Mouse (Mus musculus): ENCODE results near the gene Sephs2. TPM values are rescaled to one million over a fixed set of nuclear protein-coding genes. Genes with fewer than 3 reads are reported as not detected.

Gene Sephs2
- 23.0 TPM for total RNA-seq (2023)

DNA sequence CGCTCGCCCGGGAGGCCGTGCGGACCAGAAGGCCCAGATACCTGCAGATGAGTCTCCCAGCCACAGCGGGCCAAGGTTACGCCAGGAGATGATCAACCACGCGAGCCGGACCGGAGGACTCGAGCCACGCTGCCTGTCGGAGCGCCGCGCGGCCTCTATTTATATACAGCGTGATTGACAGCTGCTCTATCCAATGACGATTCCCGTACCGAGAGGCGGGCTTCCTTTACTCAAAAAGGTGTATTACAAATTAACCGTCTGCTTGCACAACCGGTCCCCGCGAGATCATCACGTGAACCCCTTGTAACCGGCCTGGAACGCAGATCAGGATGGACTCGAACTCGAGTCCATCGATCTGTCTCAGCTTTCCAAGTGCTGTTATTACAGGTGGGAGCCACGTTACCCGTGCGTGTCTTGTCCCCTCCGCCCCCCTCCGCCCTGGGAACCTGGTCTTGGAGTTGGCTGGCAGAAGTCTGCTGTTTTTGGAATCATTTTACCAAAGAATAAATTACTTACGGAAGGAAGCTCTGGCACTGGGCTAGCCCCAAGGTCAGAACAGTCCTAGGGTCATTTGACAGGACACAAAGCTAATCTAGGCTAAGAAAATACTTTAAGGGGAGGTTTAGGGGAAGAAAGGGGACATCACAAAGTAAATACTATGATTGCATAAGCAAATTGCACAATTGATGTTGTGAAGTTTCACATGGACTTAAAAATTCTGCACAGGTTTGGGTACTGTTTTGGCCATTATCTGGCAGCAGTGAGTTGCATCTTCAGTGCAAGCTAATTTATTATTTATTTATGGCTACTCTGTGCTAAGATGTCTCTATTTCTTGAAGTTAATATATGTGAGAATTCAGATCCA lies at the start of gene Sephs2:
Gene Sephs2 (minus strand): TSS at position 131 of the 865 bp plus-strand sequence.

DNA sequence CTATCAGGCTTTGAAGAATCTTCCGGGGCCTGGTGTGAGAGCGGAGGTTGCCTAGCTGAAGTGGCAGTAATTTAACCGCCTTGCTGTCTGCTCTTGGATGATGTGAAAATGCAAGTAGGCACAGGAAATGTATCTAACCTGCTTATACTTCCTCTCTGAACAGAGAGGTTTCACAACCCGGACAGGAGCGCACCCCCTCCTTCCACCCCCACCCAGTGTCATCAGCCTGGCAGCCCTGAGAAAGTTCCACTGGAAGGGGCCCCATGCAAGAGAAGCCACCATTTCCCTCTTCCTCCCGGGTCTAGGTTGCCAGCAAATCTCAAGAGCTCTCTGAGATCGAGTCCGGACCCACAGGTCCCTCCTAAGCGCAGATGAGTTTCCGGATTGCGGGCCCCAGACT lies 22.2 kb upstream of the Sephs2 start, which contains the start of gene Itgal:
Gene Itgal (plus strand): TSS at position 163 of the 400 bp plus-strand sequence.

GRCm38 (mm10) chr7:127260309-127261111 lies 13.3 kb downstream of the Sephs2 start, which contains the start of gene Dctpp1:
Dctpp1 (minus strand) TSS chr7:127260709.

DNA sequence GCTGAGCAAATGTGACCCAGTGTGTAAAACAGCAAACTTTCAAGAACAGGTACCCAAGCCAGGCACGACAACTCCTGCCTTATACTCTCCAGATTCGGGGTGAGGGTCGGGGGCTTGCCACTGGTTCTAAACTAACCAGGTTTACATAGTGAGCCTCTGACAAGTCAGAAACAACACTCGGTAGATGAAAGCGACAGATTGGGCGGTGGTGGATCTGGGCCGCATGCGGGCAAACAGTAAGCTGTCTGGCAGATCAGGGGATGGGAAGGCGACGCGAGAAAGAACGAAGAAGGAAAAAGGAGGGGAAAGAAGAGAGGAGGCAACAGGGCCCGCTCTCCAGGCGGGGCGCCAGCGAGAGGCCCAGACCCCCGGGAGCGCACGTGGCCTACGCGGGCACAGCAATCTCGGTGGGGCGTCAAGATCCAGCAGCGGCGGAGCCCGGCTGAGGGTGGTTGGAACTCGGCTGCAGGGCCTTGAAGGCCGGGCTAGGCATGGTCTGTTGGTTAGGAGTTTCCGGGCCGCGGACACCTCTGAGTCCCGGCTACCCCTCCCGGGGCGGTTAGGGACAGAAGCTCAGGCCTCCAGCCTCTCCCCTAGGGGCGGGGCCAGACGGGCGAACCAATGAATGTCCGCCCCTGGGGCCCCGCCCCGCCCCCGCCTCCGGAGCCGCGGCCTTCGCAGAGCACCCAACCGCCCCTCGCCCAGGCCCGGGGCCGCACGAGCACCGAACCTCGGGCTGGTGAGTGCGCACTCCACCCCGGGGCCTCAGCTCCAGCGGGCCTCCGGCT lies 29.8 kb downstream of the Sephs2 start, which contains the start of gene Zfp771:
Gene Zfp771 (plus strand): TSS at position 405 of the 788 bp plus-strand sequence.

DNA sequence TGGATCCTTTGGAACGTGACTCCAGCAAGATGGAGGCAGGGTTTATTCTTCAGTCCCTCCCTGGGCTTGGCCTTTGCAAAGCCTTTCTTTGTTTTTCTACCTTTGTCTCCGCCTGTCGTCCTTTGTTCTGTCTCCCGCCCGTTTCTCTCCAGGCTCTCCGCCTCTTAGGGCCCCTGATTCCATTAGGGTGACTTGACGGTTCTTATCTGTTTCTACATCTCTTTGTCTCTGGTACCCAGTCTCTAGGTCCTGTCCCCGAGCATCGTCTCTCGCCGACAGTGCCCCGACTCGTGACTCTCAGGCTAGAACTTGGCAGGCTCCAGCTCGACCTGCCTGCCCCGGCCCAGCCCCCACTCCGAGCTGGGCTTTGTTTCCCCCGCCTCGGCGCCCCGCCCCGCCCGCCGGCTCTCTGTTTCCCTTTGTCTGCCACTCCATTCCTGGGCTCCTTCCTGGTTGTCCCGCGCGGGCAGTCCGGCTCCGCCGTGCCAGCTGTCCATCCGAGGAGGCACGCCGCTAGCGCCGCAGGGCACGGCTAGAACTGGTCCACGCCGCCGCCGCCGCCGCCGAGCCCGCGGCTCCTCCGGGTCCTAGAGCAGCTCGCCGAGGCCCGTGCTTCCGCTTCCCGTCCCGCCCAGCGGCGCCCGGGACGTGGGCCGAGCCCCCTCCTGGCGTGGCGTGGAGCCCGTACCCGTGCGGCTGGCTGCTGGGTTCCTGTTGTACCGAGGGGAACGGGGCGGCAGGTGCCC lies 41.1 kb downstream of the Sephs2 start, which contains the start of the genes Zfp553 and Sept1:
Gene Zfp553 (plus strand): TSS at position 440 of the 746 bp plus-strand sequence.
Gene Sept1 (minus strand): TSS at position 509 of the 746 bp plus-strand sequence.

Other genes starting within 250 kb of the Sephs2 start
- 197 TPM for gene Maz, start 247.0 kb downstream of the Sephs2 start, total RNA-seq (2023)
- 3.0 TPM for gene Kif22, start 231.6 kb downstream of the Sephs2 start, total RNA-seq (2023)
- gene Zg16, start 186.7 kb downstream of the Sephs2 start, total RNA-seq (2023): not detected
- 36.6 TPM for gene AI467606, start 182.7 kb downstream of the Sephs2 start, total RNA-seq (2023)
- gene Qprt, start 151.8 kb downstream of the Sephs2 start, total RNA-seq (2023): 44.2 TPM
- 334 TPM for gene Spn, start 136.2 kb downstream of the Sephs2 start, total RNA-seq (2023)
- gene Cd2bp2, start 78.0 kb downstream of the Sephs2 start, total RNA-seq (2023): 71.0 TPM
- 42.1 TPM for gene Tbc1d10b, start 65.6 kb downstream of the Sephs2 start, total RNA-seq (2023)
- 19.4 TPM for gene Mylpf, start 65.2 kb downstream of the Sephs2 start, total RNA-seq (2023)
- gene Zfp553, start 41.0 kb downstream of the Sephs2 start, total RNA-seq (2023): 9.7 TPM
- 620 TPM for gene Sept1, start 40.9 kb downstream of the Sephs2 start, total RNA-seq (2023)
- 16.4 TPM for gene Zfp771, start 29.8 kb downstream of the Sephs2 start, total RNA-seq (2023)
- 8.0 TPM for gene Dctpp1, start 13.3 kb downstream of the Sephs2 start, total RNA-seq (2023)
- gene Itgal, start 22.2 kb upstream of the Sephs2 start, total RNA-seq (2023): 193 TPM
- 0.21 TPM for gene Zfp768, start 71.5 kb upstream of the Sephs2 start, total RNA-seq (2023)
- gene Zfp747, start 102.0 kb upstream of the Sephs2 start, total RNA-seq (2023): 23.2 TPM
- gene 9130019O22Rik, start 113.1 kb upstream of the Sephs2 start, total RNA-seq (2023): 4.7 TPM
- 14.9 TPM for gene E430018J23Rik, start 119.6 kb upstream of the Sephs2 start, total RNA-seq (2023)
- gene Zfp764, start 132.8 kb upstream of the Sephs2 start, total RNA-seq (2023): 12.5 TPM
- 14.6 TPM for gene Zfp688, start 148.0 kb upstream of the Sephs2 start, total RNA-seq (2023)
- gene Zfp689, start 175.1 kb upstream of the Sephs2 start, total RNA-seq (2023): 9.8 TPM
- gene Prr14, start 185.6 kb upstream of the Sephs2 start, total RNA-seq (2023): 129 TPM
- gene Fbrs, start 205.1 kb upstream of the Sephs2 start, total RNA-seq (2023): 195 TPM
- gene Srcap, start 237.9 kb upstream of the Sephs2 start, total RNA-seq (2023): 267 TPM
- gene Gm42715, start 245.5 kb upstream of the Sephs2 start, total RNA-seq (2023): 40.4 TPM

Data from CD4-positive naive resting alpha-beta T cell, adult 76 days (primary cell).